Mouse (Mus musculus) cortical plate, adult 2 months (tissue): ENCODE measurements at regions not wholly inside any gene's neighbourhood (a gene's known extent, or its start where the extent isn't known, plus 50 kb on each side); places are given as distances from the start of the nearest gene placed in this dataset.

Experiments
- H3K27ac ChIP-seq: fragments of 200-500 bp; 2 replicates; pipeline ENCODE4 v1.5.1; 2012; ENCODE audit warnings: low read length, control low read depth, inconsistent platforms; ENCODE audit not compliant: insufficient read depth
- H3K4me1 ChIP-seq: fragments of 200-500 bp; 2 replicates; pipeline ENCODE4 v1.6.1; 2011; ENCODE audit warnings: low read length; ENCODE audit not compliant: control insufficient read depth, insufficient read depth
- H3K4me3 ChIP-seq: fragments of 200-500 bp; 2 replicates; pipeline ENCODE4 v1.5.1; 2011; ENCODE audit warnings: mild to moderate bottlenecking, low read length, control low read depth; ENCODE audit not compliant: insufficient read depth
- CTCF ChIP-seq: fragments of 200-500 bp; IDR thresholded peaks from 2 replicates; pipeline ENCODE4 v1.5.1; 2011; ENCODE audit warnings: mild to moderate bottlenecking, control low read depth, low read length; ENCODE audit not compliant: insufficient read depth; ENCODE audit errors: extremely low read depth
- POLR2A ChIP-seq: fragments of 200-500 bp; IDR thresholded peaks from 2 replicates; pipeline ENCODE4 v1.6.1; 2011; ENCODE audit warnings: mild to moderate bottlenecking, low read length, control low read depth; ENCODE audit not compliant: insufficient read depth; ENCODE audit errors: extremely low read depth

GRCm38 (mm10) chr5:50406520-50406919 is 347.7 kb upstream of the Adgra3 start:
- H3K4me1 ChIP-seq, result no peaks in the 10 kb centered on the region
- H3K4me3 ChIP-seq, result no peak overlapping the region
- H3K27ac ChIP-seq, result no peak overlapping the region
- TF ChIP-seq POLR2A, result no peak
- no peak for TF ChIP-seq CTCF
